Mouse (Mus musculus) liver, embryonic 16.5 days (tissue): Measurements from ENCODE around the gene Rufy3. TPM values are rescaled to one million over a fixed set of nuclear protein-coding genes. Genes with fewer than 3 reads are reported as not detected.

Experiments
- ATAC-seq: fragments of 200-750 bp; cut with Nextera tagmentation; 2 replicates; pipeline ENCODE4 v1.8.0; 2017; ENCODE audit warnings: low read depth, mild to moderate bottlenecking, moderate number of reproducible peaks, moderate library complexity
- H3K27ac ChIP-seq: fragments of 300-500 bp; sonication (generic); 2 replicates; pipeline ENCODE4 v1.5.1; 2014; ENCODE audit warnings: mild to moderate bottlenecking, low read length
- H3K27me3 ChIP-seq: fragments of 300-500 bp; sonication (generic); 2 replicates; pipeline ENCODE4 v1.6.1; 2014; ENCODE audit warnings: low read depth, low read length, mixed read lengths; ENCODE audit not compliant: control insufficient read depth, insufficient read depth
- H3K36me3 ChIP-seq: fragments of 300-500 bp; sonication (generic); 2 replicates; pipeline ENCODE4 v1.6.1; 2014; ENCODE audit warnings: mild to moderate bottlenecking; ENCODE audit not compliant: control insufficient read depth, insufficient read depth
- H3K4me1 ChIP-seq: fragments of 300-500 bp; sonication (generic); 2 replicates; pipeline ENCODE4 v1.6.1; 2014; ENCODE audit warnings: low read depth, low read length, mixed read lengths; ENCODE audit not compliant: control insufficient read depth
- H3K4me2 ChIP-seq: fragments of 300-500 bp; sonication (generic); 2 replicates; pipeline ENCODE4 v1.6.1; 2014; ENCODE audit warnings: low read depth, low read length, mixed read lengths
- H3K4me3 ChIP-seq: fragments of 300-500 bp; sonication (generic); 2 replicates; pipeline ENCODE4 v1.5.1; 2014; ENCODE audit warnings: low read depth, mild to moderate bottlenecking, low read length
- H3K9ac ChIP-seq: fragments of 300-500 bp; sonication (generic); 2 replicates; pipeline ENCODE4 v1.6.1; 2014; ENCODE audit warnings: low read depth, low read length
- H3K9me3 ChIP-seq: fragments of 300-500 bp; sonication (generic); replicated peaks from 2 replicates; pipeline ENCODE4 v1.6.1; 2016; ENCODE audit warnings: low read length; ENCODE audit not compliant: control insufficient read depth
- WGBS: fragments of 180-500 bp; shearing (Covaris S2); extraction: QIAGEN DNeasy Blood & Tissue Kit; methylation state at CpG from one replicate; pipeline ENCODE4 v1.1.7; 2014; ENCODE audit not compliant: insufficient replicate concordance; 5-methylcytosine and 5-hydroxymethylcytosine counted together
- polyA plus RNA-seq: library from polyadenylated mRNA; unstranded; fragments of >200 nt; fragmentation: Nextera tagmentation; extraction: Ambion mirVana; gene quantifications from 2 replicates; pipeline ENCODE4 v1.2.1, GENCODE M21; 2015

Rufy3 gene
- polyA plus RNA-seq, 1 experiment from 2014 or later = 4.7 TPM

DNA sequence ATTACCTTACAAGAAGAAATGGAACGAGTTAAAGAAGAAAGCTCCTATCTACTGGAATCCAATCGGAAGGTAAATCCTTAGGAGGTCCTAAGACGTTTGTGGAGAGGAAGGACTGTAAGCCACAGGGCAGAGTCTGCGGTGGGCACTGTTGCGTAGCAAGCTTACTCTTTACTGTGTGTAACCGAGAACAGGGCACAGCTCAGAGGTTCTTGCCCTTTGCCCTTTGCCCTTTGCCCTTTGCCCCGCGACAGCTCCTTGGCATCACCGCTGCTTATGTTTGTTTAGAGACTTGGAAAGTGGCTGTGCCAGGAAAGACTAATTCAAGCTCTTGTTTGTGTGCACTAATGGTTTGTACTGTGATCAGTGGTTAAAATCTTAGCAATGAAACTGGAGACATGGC lies 67.6 kb downstream of the Rufy3 start:
- no peak for ATAC-seq
- Histone ChIP-seq H3K27me3 (no peaks in the 10 kb centered on the region), H3K4me2 (no peak overlapping the region), H3K9me3 (no peaks in the 10 kb centered on the region), H3K9ac (no peak overlapping the region), H3K36me3 (no peaks in the 10 kb centered on the region), H3K27ac (no peak overlapping the region), H3K4me3 (no peak overlapping the region), H3K4me1 (peaks cover 8% of the 10 kb centered on the region)
- 78% methylated on average over 9 of the region's 9 CpGs for WGBS

DNA sequence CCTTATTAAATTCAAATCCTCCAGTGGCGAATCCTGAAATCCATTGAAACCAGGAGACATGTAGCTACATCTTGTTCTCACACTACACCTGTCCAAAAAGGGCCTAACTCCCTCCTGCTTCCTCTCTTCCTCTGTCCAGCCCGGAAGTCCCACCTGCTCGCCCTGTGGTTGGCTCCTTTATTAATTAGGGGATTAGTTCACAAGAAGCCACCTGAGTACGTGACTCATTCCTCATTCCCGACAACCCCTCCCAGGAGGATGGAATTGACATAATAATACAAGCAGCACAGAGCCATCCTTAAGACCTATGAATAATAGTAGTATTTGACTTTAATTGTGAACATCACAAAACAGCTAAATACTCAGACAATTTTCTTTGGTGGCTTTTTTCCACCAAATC lies 69.2 kb downstream of the Rufy3 start:
- Histone ChIP-seq H3K9ac (no peak overlapping the region), H3K27ac (no peak overlapping the region), H3K4me1 (no peaks in the 10 kb centered on the region), H3K27me3 (no peaks in the 10 kb centered on the region), H3K36me3 (no peaks in the 10 kb centered on the region), H3K4me3 (no peak overlapping the region), H3K9me3 (no peaks in the 10 kb centered on the region), H3K4me2 (no peak overlapping the region)
- 75% methylated on average over 5 of the region's 5 CpGs for WGBS
- no peak for ATAC-seq

DNA sequence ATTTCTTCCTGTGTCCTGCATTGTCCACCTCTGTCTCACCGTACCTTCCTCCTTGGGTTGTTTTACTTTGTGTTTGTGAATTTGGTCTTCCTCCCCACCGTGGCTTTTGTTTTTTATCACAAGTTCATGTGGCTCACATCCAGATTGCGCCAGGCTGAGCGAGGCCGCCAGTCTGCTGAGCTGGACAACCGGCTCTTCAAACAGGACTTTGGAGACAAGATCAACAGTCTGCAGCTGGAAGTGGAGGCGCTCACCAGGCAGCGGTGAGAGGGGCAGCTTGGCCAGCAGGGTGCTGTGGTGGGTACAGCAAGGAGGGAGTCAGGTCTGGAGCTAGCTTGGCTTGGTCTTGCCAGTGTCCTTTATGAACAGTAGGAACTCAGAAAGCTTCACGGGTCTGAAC lies 77.9 kb downstream of the Rufy3 start:
- 59% methylated on average over 9 of the region's 9 CpGs for WGBS
- Histone ChIP-seq H3K4me1 (no peaks in the 10 kb centered on the region; the same call in 1 of the 2 replicates), H3K27ac (no peak overlapping the region), H3K4me2 (no peak overlapping the region), H3K9me3 (no peaks in the 10 kb centered on the region), H3K4me3 (no peak overlapping the region), H3K27me3 (no peaks in the 10 kb centered on the region), H3K36me3 (peaks cover 10% of the 10 kb centered on the region), H3K9ac (no peak overlapping the region)
- peak; percentile 74 for ATAC-seq

DNA sequence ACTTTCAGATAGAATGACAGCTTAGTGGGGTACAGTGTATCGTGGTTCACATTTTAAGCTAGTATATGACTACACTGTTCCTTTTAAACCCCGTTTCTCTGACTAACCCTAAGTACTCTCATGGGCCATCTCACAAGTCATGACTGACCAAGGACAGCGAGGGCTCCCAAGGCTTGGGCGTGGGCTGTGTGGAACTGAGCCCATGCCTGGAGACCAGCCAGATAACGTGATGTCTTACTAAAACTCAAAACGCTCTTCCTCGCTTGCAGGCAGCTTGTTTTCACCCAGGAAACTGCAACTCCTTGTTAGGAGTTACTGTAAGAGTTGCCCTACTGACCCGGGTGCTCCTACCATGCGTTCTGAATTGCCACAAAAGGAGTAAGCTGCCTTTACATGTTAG lies 78.7 kb downstream of the Rufy3 start:
- Histone ChIP-seq H3K4me3 (no peak overlapping the region), H3K27me3 (no peaks in the 10 kb centered on the region), H3K9me3 (no peaks in the 10 kb centered on the region), H3K27ac (no peak overlapping the region), H3K9ac (no peak overlapping the region), H3K4me2 (no peak overlapping the region), H3K36me3 (peaks cover 11% of the 10 kb centered on the region), H3K4me1 (no peaks in the 10 kb centered on the region; the same call in 1 of the 2 replicates)
- no peak for ATAC-seq
- WGBS = 75% methylated on average over 9 of the region's 9 CpGs

DNA sequence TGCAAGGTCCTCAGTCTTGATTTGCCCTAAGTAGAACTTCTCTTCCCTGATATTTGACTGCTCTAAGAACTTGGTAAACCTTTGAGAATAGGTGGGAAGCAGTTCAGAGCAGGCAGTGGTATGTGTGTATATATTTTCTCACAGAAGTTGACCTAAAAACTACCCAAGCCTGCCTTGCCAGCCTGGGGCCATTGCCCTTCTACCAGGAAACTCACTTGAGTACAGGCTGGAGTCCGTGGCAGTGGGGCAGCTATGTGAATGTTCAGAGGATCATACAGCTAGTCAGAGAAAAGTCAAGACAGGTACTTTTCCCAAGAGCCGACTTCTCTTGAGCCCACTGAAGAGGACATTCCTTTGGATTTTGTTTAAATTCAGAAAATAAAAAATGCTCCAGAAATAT lies 80.1 kb downstream of the Rufy3 start:
- H3K9ac ChIP-seq = no peak overlapping the region
- 68% methylated on average over 2 of the region's 2 CpGs for WGBS
- ATAC-seq = no peak
- peaks cover 11% of the 10 kb centered on the region for H3K36me3 ChIP-seq
- no peak overlapping the region for H3K4me3 ChIP-seq
- H3K27me3 ChIP-seq = no peaks in the 10 kb centered on the region
- H3K4me1 ChIP-seq = peaks cover 12% of the 10 kb centered on the region
- H3K9me3 ChIP-seq = no peaks in the 10 kb centered on the region
- H3K27ac ChIP-seq = no peak overlapping the region
- no peak overlapping the region for H3K4me2 ChIP-seq

DNA sequence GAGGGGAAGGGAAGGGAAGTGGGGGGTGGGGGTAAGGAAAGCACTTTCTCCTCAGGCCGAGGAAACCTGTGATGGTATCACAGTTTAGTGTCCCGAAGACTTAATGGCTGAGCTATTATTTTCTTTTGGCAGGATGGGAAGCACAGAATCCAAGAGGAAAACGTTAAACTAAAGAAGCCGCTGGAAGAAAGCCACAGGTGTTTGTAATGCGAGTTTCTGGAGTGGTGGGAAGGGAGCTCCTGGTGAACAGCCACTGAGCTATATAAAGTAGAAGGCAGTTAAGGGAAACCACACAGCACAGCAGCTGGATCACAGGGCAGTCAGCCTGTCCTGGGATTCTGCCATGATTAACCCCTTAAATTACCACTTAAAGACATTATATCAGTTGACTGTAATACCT lies 80.6 kb downstream of the Rufy3 start:
- H3K4me3 ChIP-seq = no peak overlapping the region
- ATAC-seq = no peak
- WGBS = 50% methylated on average over 5 of the region's 5 CpGs
- peaks cover 14% of the 10 kb centered on the region for H3K4me1 ChIP-seq
- H3K36me3 ChIP-seq = peaks cover 11% of the 10 kb centered on the region
- H3K27me3 ChIP-seq = no peaks in the 10 kb centered on the region
- no peak overlapping the region for H3K4me2 ChIP-seq
- H3K27ac ChIP-seq = no peak overlapping the region
- no peak overlapping the region for H3K9ac ChIP-seq
- no peaks in the 10 kb centered on the region for H3K9me3 ChIP-seq

DNA sequence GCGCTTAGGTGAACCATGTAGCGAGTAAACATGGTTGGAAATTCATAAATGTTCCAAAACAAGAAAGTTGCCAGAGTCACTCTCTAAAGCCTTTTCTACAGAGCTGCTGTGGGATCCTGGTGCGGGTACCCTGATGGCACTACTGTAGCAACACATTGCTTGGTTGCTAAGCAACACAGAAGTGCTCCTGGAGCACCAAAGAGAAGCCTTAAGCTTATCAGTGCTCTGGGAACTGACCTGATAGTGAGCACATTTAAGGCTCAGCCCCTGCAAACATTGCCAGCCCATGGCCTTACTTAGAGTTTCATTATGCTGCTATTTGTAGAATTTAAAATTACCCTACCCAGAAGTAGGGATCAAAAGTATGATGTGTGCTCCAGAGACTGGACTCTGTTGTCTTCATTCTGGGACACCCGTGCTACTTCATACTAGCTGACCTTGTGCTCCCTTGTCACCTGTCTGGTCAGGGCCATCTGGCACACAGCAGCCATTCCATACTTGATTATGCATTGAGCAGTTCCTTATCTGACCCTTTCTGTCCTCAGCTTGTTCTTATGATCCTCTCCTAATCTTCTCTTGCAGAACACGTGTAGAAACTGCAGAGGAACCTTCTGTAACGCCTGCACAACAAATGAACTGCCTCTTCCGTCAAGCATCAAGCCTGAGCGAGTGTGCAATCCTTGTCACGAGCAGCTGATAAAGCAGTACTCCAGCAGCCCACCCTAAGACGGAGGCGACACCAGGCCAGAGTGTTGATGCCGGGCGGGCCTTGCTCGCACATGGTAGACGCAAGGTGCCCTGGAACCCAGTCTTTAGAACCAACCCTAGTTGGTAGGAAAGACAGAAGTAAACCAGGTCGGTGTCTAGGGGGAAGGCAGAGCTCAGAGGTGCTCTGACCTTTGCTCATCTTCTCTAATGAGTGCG lies 84.7 kb downstream of the Rufy3 start:
- H3K4me3 ChIP-seq = no peak overlapping the region
- 44% methylated on average over 17 of the region's 17 CpGs for WGBS
- H3K9ac ChIP-seq = no peak overlapping the region
- peaks cover 12% of the 10 kb centered on the region for H3K36me3 ChIP-seq
- H3K9me3 ChIP-seq = no peaks in the 10 kb centered on the region
- peak; percentile 84 for ATAC-seq
- H3K4me1 ChIP-seq = peaks cover 15% of the 10 kb centered on the region
- no peak overlapping the region for H3K27ac ChIP-seq
- no peak overlapping the region for H3K4me2 ChIP-seq
- H3K27me3 ChIP-seq = no peaks in the 10 kb centered on the region

DNA sequence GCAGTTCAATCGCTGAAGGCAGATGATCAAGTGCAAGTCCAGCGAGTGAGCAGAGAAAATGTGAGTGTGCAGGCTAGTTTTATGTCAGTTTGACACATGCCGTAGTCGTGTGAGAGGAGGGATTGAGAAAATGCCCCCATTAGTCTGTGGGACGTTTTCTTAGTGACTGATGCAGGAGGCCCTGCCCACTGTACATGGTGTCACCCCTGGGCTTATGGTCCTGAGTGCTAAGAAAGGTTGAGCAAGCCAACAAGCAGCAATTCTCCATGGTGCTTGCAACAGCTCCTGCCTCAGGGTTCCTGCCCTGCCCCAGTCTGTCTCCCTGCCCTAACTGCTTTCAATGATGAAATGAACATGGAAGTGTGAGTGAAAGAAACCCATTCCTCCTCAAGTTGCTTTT lies 87.7 kb downstream of the Rufy3 start:
- H3K4me2 ChIP-seq = no peak overlapping the region
- H3K27me3 ChIP-seq = no peaks in the 10 kb centered on the region
- peaks cover 5% of the 10 kb centered on the region for H3K36me3 ChIP-seq
- no peak overlapping the region for H3K9ac ChIP-seq
- no peak for ATAC-seq
- WGBS = 69% methylated on average over 5 of the region's 5 CpGs
- no peak overlapping the region for H3K27ac ChIP-seq
- H3K4me1 ChIP-seq = peaks cover 15% of the 10 kb centered on the region
- no peak overlapping the region for H3K4me3 ChIP-seq
- H3K9me3 ChIP-seq = no peaks in the 10 kb centered on the region

DNA sequence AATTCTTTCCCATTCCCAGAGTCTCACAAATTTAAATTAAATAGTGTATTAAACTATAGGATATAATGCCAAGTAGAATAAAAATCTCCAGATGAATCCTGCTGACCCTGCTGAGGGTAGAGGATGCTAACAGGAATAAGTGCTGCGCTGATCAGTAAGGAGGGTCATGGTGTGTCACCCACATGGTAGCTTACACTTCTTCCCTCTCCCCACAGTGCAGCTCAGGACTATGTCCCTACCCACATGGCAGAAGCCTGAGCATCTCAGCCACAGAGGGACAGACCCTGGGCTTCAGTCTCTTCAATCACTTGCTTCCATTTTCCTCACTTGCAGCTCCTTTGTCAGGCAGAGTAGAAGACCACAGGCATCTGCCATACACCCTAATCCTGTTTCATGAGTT lies 93.0 kb downstream of the Rufy3 start:
- no peaks in the 10 kb centered on the region for H3K27me3 ChIP-seq
- no peak for ATAC-seq
- no peaks in the 10 kb centered on the region for H3K9me3 ChIP-seq
- no peak overlapping the region for H3K27ac ChIP-seq
- H3K4me1 ChIP-seq = no peaks in the 10 kb centered on the region
- H3K9ac ChIP-seq = no peak overlapping the region
- H3K36me3 ChIP-seq = peaks cover 26% of the 10 kb centered on the region
- no peak overlapping the region for H3K4me3 ChIP-seq
- no peak overlapping the region for H3K4me2 ChIP-seq
- 85% methylated on average over 1 of the region's 1 CpGs for WGBS
